Mouse (Mus musculus): ENCODE results near the gene Tlr11. TPM values are rescaled to one million over a fixed set of nuclear protein-coding genes. Genes with fewer than 3 reads are reported as not detected.

Tlr11 gene
- polyA plus RNA-seq (2012; ENCODE audit: insufficient read depth, insufficient read length, low replicate concordance, missing spikeins) = not detected in 2 replicates

- no peak for TF ChIP-seq CTCF (IDR thresholded peaks at IDR 0.05; ENCODE audit: insufficient read depth, low read depth, low read length)
- TF ChIP-seq POLR2A (IDR thresholded peaks at IDR 0.05; ENCODE audit: insufficient read depth, low read depth, low read length) = no peak
- Histone ChIP-seq H3K4me1 (ENCODE audit: control insufficient read depth, insufficient read depth, low read length) (no peaks in the 10 kb centered on the region), H3K4me3 (ENCODE audit: insufficient read depth, low read depth, low read length) (no peak within 1 kb of the TSS), H3K27ac (ENCODE audit: insufficient read depth, low read depth, low read length) (no peak within 1 kb of the TSS)
- WGBS = 81% methylated on average over 2 of the region's 2 CpGs
Measured at GRCm38 (mm10) chr14:50357593-50357992, at the start of gene Tlr11. Tlr11 (plus strand) TSS chr14:50357914.

DNA sequence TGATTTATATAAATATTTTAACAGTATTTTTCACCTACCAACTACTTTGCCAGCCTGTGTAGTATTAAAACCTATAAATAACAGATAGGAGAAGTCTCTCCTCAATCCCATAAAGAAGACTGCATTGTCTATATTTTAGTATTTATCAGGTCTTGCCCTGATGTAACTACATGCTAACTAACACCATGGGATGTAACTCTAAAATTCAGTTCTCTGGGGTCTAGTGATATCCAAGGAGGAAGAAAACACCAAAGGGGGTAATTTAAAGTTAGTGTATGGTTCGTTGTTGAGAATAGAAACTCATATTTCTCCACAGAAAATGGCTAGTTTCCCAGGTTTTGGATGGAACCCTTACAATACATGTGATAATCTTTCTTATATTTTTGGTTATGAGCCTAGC, 31.1 kb upstream of the Tlr11 start, which contains the start of gene Olfr734:
Gene Olfr734, minus strand, starts transcription at position 101 of the 400 bp plus-strand sequence.
- Histone ChIP-seq H3K4me3 (ENCODE audit: insufficient read depth, low read depth, low read length) (no peak within 1 kb of the TSS), H3K4me1 (ENCODE audit: control insufficient read depth, insufficient read depth, low read length) (no peaks in the 10 kb centered on the region), H3K27ac (ENCODE audit: insufficient read depth, low read depth, low read length) (no peak within 1 kb of the TSS)
- 53% methylated on average over 1 of the region's 1 CpGs for WGBS
- TF ChIP-seq POLR2A (IDR thresholded peaks at IDR 0.05; ENCODE audit: insufficient read depth, low read depth, low read length) (no peak), CTCF (IDR thresholded peaks at IDR 0.05; ENCODE audit: insufficient read depth, low read depth, low read length) (no peak)

- Histone ChIP-seq H3K4me1 (ENCODE audit: control insufficient read depth, insufficient read depth, low read length) (no peaks in the 10 kb centered on the region), H3K4me3 (ENCODE audit: insufficient read depth, low read depth, low read length) (no peak within 1 kb of the TSS), H3K27ac (ENCODE audit: insufficient read depth, low read depth, low read length) (no peak within 1 kb of the TSS)
- no peak for TF ChIP-seq POLR2A (IDR thresholded peaks at IDR 0.05; ENCODE audit: insufficient read depth, low read depth, low read length)
- TF ChIP-seq CTCF (IDR thresholded peaks at IDR 0.05; ENCODE audit: insufficient read depth, low read depth, low read length) = no peak
- WGBS = 86% methylated on average over 2 of the region's 2 CpGs
Measured at GRCm38 (mm10) chr14:50348796-50349195, 8.9 kb upstream of the Tlr11 start, which contains the start of gene Olfr735. Olfr735 (minus strand) TSS chr14:50348872.

DNA sequence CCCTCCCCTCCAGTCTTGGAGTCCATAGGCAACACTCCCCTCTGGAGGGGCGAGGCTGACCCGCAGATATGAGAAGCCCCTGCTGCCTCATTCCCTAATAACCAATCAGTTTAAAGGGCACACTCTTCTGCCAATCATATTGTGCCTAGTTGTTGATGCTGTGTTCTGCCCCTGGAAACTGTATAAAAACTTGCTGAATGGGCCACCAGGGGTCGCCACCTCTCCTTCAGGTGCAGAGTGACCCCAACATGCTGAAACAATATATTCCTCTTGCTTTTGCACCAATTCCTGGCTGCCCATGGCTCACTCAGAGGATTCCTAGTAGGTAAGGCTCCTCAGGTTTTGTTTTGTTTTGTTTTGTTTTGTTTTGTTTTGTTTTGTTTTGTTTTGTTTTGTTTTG, 5.3 kb upstream of the Tlr11 start:
- Histone ChIP-seq H3K4me3 (ENCODE audit: insufficient read depth, low read depth, low read length) (no peak overlapping the region), H3K27ac (ENCODE audit: insufficient read depth, low read depth, low read length) (no peak overlapping the region), H3K4me1 (ENCODE audit: control insufficient read depth, insufficient read depth, low read length) (no peaks in the 10 kb centered on the region)
- 41% methylated on average over 3 of the region's 3 CpGs for WGBS
- TF ChIP-seq POLR2A (IDR thresholded peaks at IDR 0.05; ENCODE audit: insufficient read depth, low read depth, low read length) (no peak), CTCF (IDR thresholded peaks at IDR 0.05; ENCODE audit: insufficient read depth, low read depth, low read length) (no peak)

GRCm38 (mm10) chr14:50356725-50357124, 989 bp upstream of the Tlr11 start:
- Histone ChIP-seq H3K27ac (ENCODE audit: insufficient read depth, low read depth, low read length) (no peak overlapping the region), H3K4me1 (ENCODE audit: control insufficient read depth, insufficient read depth, low read length) (no peaks in the 10 kb centered on the region), H3K4me3 (ENCODE audit: insufficient read depth, low read depth, low read length) (no peak overlapping the region)
- 87% methylated on average over 2 of the region's 2 CpGs for WGBS
- TF ChIP-seq POLR2A (IDR thresholded peaks at IDR 0.05; ENCODE audit: insufficient read depth, low read depth, low read length) = no peak
- no peak for TF ChIP-seq CTCF (IDR thresholded peaks at IDR 0.05; ENCODE audit: insufficient read depth, low read depth, low read length)

DNA sequence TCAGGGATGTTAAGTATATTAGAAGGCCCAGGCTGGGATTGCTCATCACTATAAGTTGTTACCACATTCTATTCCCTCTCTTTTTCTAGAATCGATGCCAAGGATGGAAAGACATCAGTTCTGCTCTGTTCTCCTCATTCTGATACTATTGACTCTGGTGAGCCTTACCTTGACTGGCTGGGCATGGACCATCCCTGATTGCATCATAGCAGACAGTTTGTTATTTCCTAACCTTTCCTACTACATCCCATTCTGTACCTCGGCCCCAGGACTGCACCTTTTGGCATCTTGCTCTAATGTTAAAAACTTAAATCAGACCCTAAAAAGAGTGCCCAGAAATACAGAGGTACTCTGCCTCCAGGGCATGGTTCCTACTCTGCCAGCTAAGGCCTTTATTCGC, 2.8 kb downstream of the Tlr11 start:
- Histone ChIP-seq H3K4me1 (ENCODE audit: control insufficient read depth, insufficient read depth, low read length) (no peaks in the 10 kb centered on the region), H3K4me3 (ENCODE audit: insufficient read depth, low read depth, low read length) (no peak overlapping the region), H3K27ac (ENCODE audit: insufficient read depth, low read depth, low read length) (no peak overlapping the region)
- WGBS = 82% methylated on average over 3 of the region's 3 CpGs
- TF ChIP-seq CTCF (IDR thresholded peaks at IDR 0.05; ENCODE audit: insufficient read depth, low read depth, low read length) = no peak
- no peak for TF ChIP-seq POLR2A (IDR thresholded peaks at IDR 0.05; ENCODE audit: insufficient read depth, low read depth, low read length)

- no peaks in the 10 kb centered on the region for H3K4me1 ChIP-seq (ENCODE audit: control insufficient read depth, insufficient read depth, low read length)
- H3K4me3 ChIP-seq (ENCODE audit: insufficient read depth, low read depth, low read length) = no peak overlapping the region
- no peak for TF ChIP-seq CTCF (IDR thresholded peaks at IDR 0.05; ENCODE audit: insufficient read depth, low read depth, low read length)
- no peak for TF ChIP-seq POLR2A (IDR thresholded peaks at IDR 0.05; ENCODE audit: insufficient read depth, low read depth, low read length)
- WGBS = 81% methylated on average over 2 of the region's 2 CpGs
- no peak overlapping the region for H3K27ac ChIP-seq (ENCODE audit: insufficient read depth, low read depth, low read length)
Measured at GRCm38 (mm10) chr14:50363561-50363960, 5.8 kb downstream of the Tlr11 start.

- Histone ChIP-seq H3K4me3 (ENCODE audit: insufficient read depth, low read depth, low read length) (no peak within 1 kb of the TSS), H3K4me1 (ENCODE audit: control insufficient read depth, insufficient read depth, low read length) (no peaks in the 10 kb centered on the region), H3K27ac (ENCODE audit: insufficient read depth, low read depth, low read length) (no peak within 1 kb of the TSS)
- TF ChIP-seq POLR2A (IDR thresholded peaks at IDR 0.05; ENCODE audit: insufficient read depth, low read depth, low read length) (no peak), CTCF (IDR thresholded peaks at IDR 0.05; ENCODE audit: insufficient read depth, low read depth, low read length) (no peak)
- WGBS = 90% methylated on average over 2 of the region's 2 CpGs
Measured at GRCm38 (mm10) chr14:50380863-50381262, 23.1 kb downstream of the Tlr11 start, which contains the start of gene Olfr736. Olfr736 (plus strand) TSS chr14:50381163.

DNA sequence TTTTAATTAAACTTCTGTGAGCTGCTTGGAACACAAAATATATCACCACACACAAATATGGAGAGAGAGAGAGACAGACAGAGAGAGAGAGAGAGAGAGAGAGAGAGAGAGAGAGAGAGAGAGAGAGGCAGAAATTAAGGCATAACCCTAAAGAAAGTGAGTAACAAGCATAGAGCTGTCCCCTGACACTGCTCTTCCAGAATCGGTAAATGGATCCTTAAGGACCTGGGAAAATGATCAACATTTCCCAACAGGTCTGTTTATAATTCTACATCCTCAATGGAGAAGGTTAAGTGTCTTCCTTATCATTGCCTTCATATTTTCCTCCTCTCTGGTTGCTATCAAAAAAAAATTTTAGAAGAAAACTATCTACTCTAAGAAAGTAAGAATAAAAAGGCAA, 49.6 kb downstream of the Tlr11 start, which contains the start of gene Olfr738:
Gene Olfr738, plus strand, starts transcription at position 301 of the 400 bp plus-strand sequence.
- H3K4me1 ChIP-seq (ENCODE audit: control insufficient read depth, insufficient read depth, low read length) = no peaks in the 10 kb centered on the region
- no peak for TF ChIP-seq CTCF (IDR thresholded peaks at IDR 0.05; ENCODE audit: insufficient read depth, low read depth, low read length)
- no peak for TF ChIP-seq POLR2A (IDR thresholded peaks at IDR 0.05; ENCODE audit: insufficient read depth, low read depth, low read length)
- no peak within 1 kb of the TSS for H3K27ac ChIP-seq (ENCODE audit: insufficient read depth, low read depth, low read length)
- 92% methylated on average over 1 of the region's 1 CpGs for WGBS
- H3K4me3 ChIP-seq (ENCODE audit: insufficient read depth, low read depth, low read length) = no peak within 1 kb of the TSS

Other genes with a start within 250 kb of the Tlr11 start
- not detected in 2 replicates for gene Olfr727, start 234.7 kb upstream of the Tlr11 start, polyA plus RNA-seq (2012; ENCODE audit: insufficient read depth, insufficient read length, low replicate concordance, missing spikeins)
- not detected in 2 replicates for gene Olfr728, start 215.2 kb upstream of the Tlr11 start, polyA plus RNA-seq (2012; ENCODE audit: insufficient read depth, insufficient read length, low replicate concordance, missing spikeins)
- gene Olfr729, start 205.0 kb upstream of the Tlr11 start, polyA plus RNA-seq (2012; ENCODE audit: insufficient read depth, insufficient read length, low replicate concordance, missing spikeins) = not detected in 2 replicates
- not detected in 2 replicates for gene Olfr730, start 169.7 kb upstream of the Tlr11 start, polyA plus RNA-seq (2012; ENCODE audit: insufficient read depth, insufficient read length, low replicate concordance, missing spikeins)
- not detected in 2 replicates for gene Olfr731, start 116.0 kb upstream of the Tlr11 start, polyA plus RNA-seq (2012; ENCODE audit: insufficient read depth, insufficient read length, low replicate concordance, missing spikeins)
- gene Olfr732, start 73.7 kb upstream of the Tlr11 start, polyA plus RNA-seq (2012; ENCODE audit: insufficient read depth, insufficient read length, low replicate concordance, missing spikeins) = not detected in 2 replicates
- not detected in 2 replicates for gene Olfr733, start 56.4 kb upstream of the Tlr11 start, polyA plus RNA-seq (2012; ENCODE audit: insufficient read depth, insufficient read length, low replicate concordance, missing spikeins)
- not detected in 2 replicates for gene Olfr734, start 31.2 kb upstream of the Tlr11 start, polyA plus RNA-seq (2012; ENCODE audit: insufficient read depth, insufficient read length, low replicate concordance, missing spikeins)
- not detected in 2 replicates for gene Olfr735, start 9.0 kb upstream of the Tlr11 start, polyA plus RNA-seq (2012; ENCODE audit: insufficient read depth, insufficient read length, low replicate concordance, missing spikeins)
- gene Olfr736, start 23.2 kb downstream of the Tlr11 start, polyA plus RNA-seq (2012; ENCODE audit: insufficient read depth, insufficient read length, low replicate concordance, missing spikeins) = not detected in 2 replicates
- gene Olfr738, start 49.7 kb downstream of the Tlr11 start, polyA plus RNA-seq (2012; ENCODE audit: insufficient read depth, insufficient read length, low replicate concordance, missing spikeins) = not detected in 2 replicates
- not detected in 2 replicates for gene Olfr739, start 60.7 kb downstream of the Tlr11 start, polyA plus RNA-seq (2012; ENCODE audit: insufficient read depth, insufficient read length, low replicate concordance, missing spikeins)
- not detected in 2 replicates for gene Olfr740, start 87.6 kb downstream of the Tlr11 start, polyA plus RNA-seq (2012; ENCODE audit: insufficient read depth, insufficient read length, low replicate concordance, missing spikeins)
- gene Olfr741, start 114.8 kb downstream of the Tlr11 start, polyA plus RNA-seq (2012; ENCODE audit: insufficient read depth, insufficient read length, low replicate concordance, missing spikeins) = not detected in 2 replicates
- not detected in 2 replicates for gene Olfr742, start 145.7 kb downstream of the Tlr11 start, polyA plus RNA-seq (2012; ENCODE audit: insufficient read depth, insufficient read length, low replicate concordance, missing spikeins)
- not detected in 2 replicates for gene Olfr743, start 163.9 kb downstream of the Tlr11 start, polyA plus RNA-seq (2012; ENCODE audit: insufficient read depth, insufficient read length, low replicate concordance, missing spikeins)